ENCODE assay signal across 24 mouse cellular contexts in genomic region chr2:106959380-106959779, GRCm38 (mm10). TPM values are rescaled to one million over a fixed set of nuclear protein-coding genes. Genes with fewer than 3 reads are reported as not detected.
A peak's percentile ranks its signal among the peaks of the same experiment; 100 is the strongest.
DNase-seq lines count a peak whose midpoint lies in the region; ATAC-seq and TF ChIP-seq lines count a peak whose summit lies in the region.
"Had no signal": no experiment of that assay in that cellular context is flagged by ENCODE, and none has a peak within 500 bp of the region (broad histone marks: within the 10 kb centered on the region; RNA-seq: fewer than 3 reads in every experiment).

No protein-coding gene starts in this region.

- H3K4me3 ChIP-seq in kidney, embryonic 16.5 days (ENCODE audit: low read length): no peak overlapping the region
- no peak overlapping the region for H3K4me3 ChIP-seq in myocyte
- H3K4me3 ChIP-seq: embryonic facial prominence, embryonic 12.5 days; embryonic facial prominence, embryonic 15.5 days; heart, adult 2 months; heart, embryonic 10.5 days; heart, embryonic 13.5 days; hindbrain, embryonic 10.5 days; hindbrain, embryonic 13.5 days had no signal

- 59% methylated on average over 5 of the region's 5 CpGs for WGBS in kidney, embryonic 16.5 days

- no peak overlapping the region for H3K9ac ChIP-seq in kidney, embryonic 16.5 days (replicated peaks; ENCODE audit: low read length)
- H3K9ac ChIP-seq: embryonic facial prominence, embryonic 12.5 days; embryonic facial prominence, embryonic 15.5 days; heart, embryonic 13.5 days; hindbrain, embryonic 13.5 days had no signal

- DNase-seq in kidney, adult 8-10 months: peak; percentile 9 to 11
- no peak for DNase-seq in kidney, postnatal 4 days
- no peak for DNase-seq in kidney, postnatal 25 days
- no peak for DNase-seq in urinary bladder, adult 18-20 months (ENCODE audit: low spot score in 2 of 2)
- DNase-seq: adrenal gland, adult 2 months; adrenal gland, postnatal 14 days; cerebellum, adult 11 months; cerebellum, adult 2 months; cerebellum, adult 9-11 months; cerebellum, postnatal 25 days; gastrocnemius, postnatal 25 days; heart, adult 2 months had no signal

- no peak overlapping the region for H3K4me2 ChIP-seq in kidney, embryonic 16.5 days (replicated peaks; ENCODE audit: low read depth, low read length)
- no peak overlapping the region for H3K4me2 ChIP-seq in myocyte (ENCODE audit: low read depth)
- H3K4me2 ChIP-seq: embryonic facial prominence, embryonic 12.5 days; embryonic facial prominence, embryonic 15.5 days; heart, embryonic 13.5 days; hindbrain, embryonic 13.5 days had no signal

- H3K9me3 ChIP-seq in kidney, embryonic 16.5 days (ENCODE audit: low read length): no peaks in the 10 kb centered on the region
- H3K9me3 ChIP-seq: embryonic facial prominence, embryonic 12.5 days; embryonic facial prominence, embryonic 15.5 days; heart, embryonic 10.5 days; heart, embryonic 13.5 days; hindbrain, embryonic 10.5 days; hindbrain, embryonic 13.5 days had no signal

- H3K79me2 ChIP-seq in myocyte (ENCODE audit: control insufficient read depth, insufficient read depth): no peaks in the 10 kb centered on the region

- peaks cover 17% of the 10 kb centered on the region for H3K36me3 ChIP-seq in kidney, embryonic 16.5 days (ENCODE audit: insufficient read depth, low read length)
- peaks cover 13% of the 10 kb centered on the region for H3K36me3 ChIP-seq in myocyte (ENCODE audit: control insufficient read depth, insufficient read depth)

- peak; percentile 39; the same call in 1 of the 2 replicates for ATAC-seq in kidney, embryonic 16.5 days (ENCODE audit: low FRiP score, low TSS enrichment)
- ATAC-seq in megakaryocyte, adult 5-6 weeks (ENCODE audit: poor library complexity, severe bottlenecking): 0 out of 2 replicates have a peak, but pooled peaks have one; percentile 8
- ATAC-seq: CD4-positive, CD25-positive, alpha-beta regulatory T cell, adult 4 months; forebrain, embryonic 14.5 days; hindbrain, embryonic 16.5 days had no signal

- H3ac ChIP-seq in myocyte (ENCODE audit: control insufficient read depth, insufficient read length): no peak overlapping the region

- no peaks in the 10 kb centered on the region for H3K27me3 ChIP-seq in kidney, embryonic 16.5 days (ENCODE audit: insufficient read depth, low read length)
- no peaks in the 10 kb centered on the region for H3K27me3 ChIP-seq in myocyte (ENCODE audit: control insufficient read depth, insufficient read depth, insufficient read length)
- H3K27me3 ChIP-seq: embryonic facial prominence, embryonic 12.5 days; embryonic facial prominence, embryonic 15.5 days; heart, embryonic 13.5 days; hindbrain, embryonic 13.5 days had no signal

- no peak overlapping the region for H3K27ac ChIP-seq in kidney, embryonic 16.5 days (ENCODE audit: low read length)
- H3K27ac ChIP-seq: embryonic facial prominence, embryonic 12.5 days; embryonic facial prominence, embryonic 15.5 days; heart, adult 2 months; heart, embryonic 10.5 days; heart, embryonic 13.5 days; hindbrain, embryonic 10.5 days; hindbrain, embryonic 13.5 days had no signal

- peaks cover 15% of the 10 kb centered on the region; the same call in 1 of the 2 replicates for H3K4me1 ChIP-seq in kidney, embryonic 16.5 days (ENCODE audit: insufficient read depth, low read length)
- H3K4me1 ChIP-seq: hindbrain, embryonic 13.5 days had no signal

- TF ChIP-seq POLR2A in myocyte (IDR thresholded peaks at IDR 0.05; ENCODE audit: insufficient read length, low read depth): no peak

TF ChIP-seq in myocyte, 11 proteins besides CTCF, POLR2A, EP300 and RAD21:
- TF ChIP-seq MYOG (IDR thresholded peaks at IDR 0.05; ENCODE audit: control insufficient read depth in 1 of 3, insufficient read depth in 1 of 3, insufficient read length in 2 of 3, low read depth in 2 of 3) (no peak), POLR2AphosphoS2 (IDR thresholded peaks at IDR 0.05; ENCODE audit: insufficient read length, low read depth) (peak; percentile 77)

RNA-seq across cellular contexts. Expression of gene Arl14ep, which starts 14.8 kb away (rescaled TPM):
- 45.8 and 49.9 TPM in 2 replicates for polyA plus RNA-seq in kidney, embryonic 16.5 days (2015; fragmentation: Nextera tagmentation; extraction: Ambion mirVana)
- total RNA-seq in megakaryocyte, adult 5-6 weeks (2015): 24.5 and 31.4 TPM in 2 replicates
- 25.9 and 26.3 TPM in 2 replicates for total RNA-seq in megakaryocyte, adult 5-6 weeks (2017)
- 25.7 TPM for polyA plus RNA-seq in myocyte (2012; fragmentation: generic; extraction: Trizol)

Comparison
In these comparisons a context has a peak if more than half of its experiments do, and no peak if none do; other contexts are left out.
1. DNase-seq: peak in kidney, adult 8-10 months (2 of 2); none in kidney, postnatal 4 days (0 of 2), kidney, postnatal 25 days (0 of 2) and urinary bladder, adult 18-20 months (0 of 2).